Mouse (Mus musculus) hindbrain, embryonic 11.5 days (tissue): ENCODE measurements around the gene Ets1. TPM values are rescaled to one million over a fixed set of nuclear protein-coding genes. Genes with fewer than 3 reads are reported as not detected.

Experiments
- ATAC-seq: fragments of 200-750 bp; cut with Nextera tagmentation; 2 replicates; pipeline ENCODE4 v1.8.0; 2017; ENCODE audit warnings: mild to moderate bottlenecking, moderate TSS enrichment, moderate library complexity; ENCODE audit not compliant: low FRiP score
- DNase-seq: peaks from one replicate; pipeline ENCODE4 v3.0.0-alpha.2; 2015; ENCODE audit warnings: low spot score
- H3K27ac ChIP-seq: fragments of 300-500 bp; sonication (generic); 2 replicates; pipeline ENCODE4 v1.5.1; 2014; ENCODE audit warnings: mild to moderate bottlenecking, low read depth, low read length
- H3K27me3 ChIP-seq: fragments of 300-500 bp; sonication (generic); 2 replicates; pipeline ENCODE4 v1.6.1; 2014; ENCODE audit warnings: mild to moderate bottlenecking, low read length, moderate library complexity, mixed read lengths; ENCODE audit not compliant: control insufficient read depth, insufficient read depth
- H3K36me3 ChIP-seq: fragments of 300-500 bp; sonication (generic); 2 replicates; pipeline ENCODE4 v1.6.1; 2014; ENCODE audit warnings: mild to moderate bottlenecking, low read length, moderate library complexity, mixed read lengths; ENCODE audit not compliant: control insufficient read depth, insufficient read depth
- H3K4me1 ChIP-seq: fragments of 300-500 bp; sonication (generic); replicated peaks from 2 replicates; pipeline ENCODE4 v1.6.1; 2014; ENCODE audit warnings: low read length, mixed read lengths; ENCODE audit not compliant: control insufficient read depth, insufficient read depth
- H3K4me2 ChIP-seq: fragments of 300-500 bp; sonication (generic); replicated peaks from 2 replicates; pipeline ENCODE4 v1.6.1; 2014; ENCODE audit warnings: mild to moderate bottlenecking, low read depth, low read length
- H3K4me3 ChIP-seq: fragments of 300-500 bp; sonication (generic); 2 replicates; pipeline ENCODE4 v1.5.1; 2014; ENCODE audit warnings: low read depth, low read length
- H3K9ac ChIP-seq: fragments of 300-500 bp; sonication (generic); 2 replicates; pipeline ENCODE4 v1.6.1; 2014; ENCODE audit warnings: low read depth, low read length
- H3K9me3 ChIP-seq: fragments of 300-500 bp; sonication (generic); 2 replicates; pipeline ENCODE4 v1.6.1; 2016; ENCODE audit warnings: low read length; ENCODE audit not compliant: control insufficient read depth
- WGBS: fragments of 180-500 bp; shearing (Covaris S2); extraction: QIAGEN DNeasy Blood & Tissue Kit; methylation state at CpG from one replicate; pipeline ENCODE4 v1.1.7; 2014; 5-methylcytosine and 5-hydroxymethylcytosine counted together
- polyA plus RNA-seq: library from polyadenylated mRNA; unstranded; fragments of >200 nt; fragmentation: Nextera tagmentation; extraction: Ambion mirVana; gene quantifications from 2 replicates; pipeline ENCODE4 v1.2.1, GENCODE M21; 2014

Gene Ets1
- polyA plus RNA-seq, 1 experiment from 2014 or later = 24.3 TPM

- Histone ChIP-seq H3K9ac (no peak overlapping the region), H3K4me1 (no peaks in the 10 kb centered on the region), H3K36me3 (no peaks in the 10 kb centered on the region), H3K4me3 (no peak overlapping the region), H3K4me2 (no peak overlapping the region), H3K27ac (no peak overlapping the region), H3K9me3 (no peaks in the 10 kb centered on the region), H3K27me3 (no peaks in the 10 kb centered on the region)
- WGBS = 75% methylated on average over 1 of the region's 1 CpGs
- DNase-seq (no peak), ATAC-seq (no peak)
These were observed 142.8 kb downstream of the Ets1 start for GRCm38 (mm10) chr9:32778866-32779265.

- Histone ChIP-seq H3K36me3 (no peaks in the 10 kb centered on the region), H3K9me3 (no peaks in the 10 kb centered on the region), H3K4me3 (no peak overlapping the region), H3K27ac (no peak overlapping the region), H3K4me1 (no peaks in the 10 kb centered on the region), H3K27me3 (no peaks in the 10 kb centered on the region), H3K9ac (no peak overlapping the region), H3K4me2 (no peak overlapping the region)
- no peak for DNase-seq
- WGBS = 86% methylated on average over 8 of the region's 8 CpGs
- ATAC-seq = no peak
These were observed 146.5 kb downstream of the Ets1 start for GRCm38 (mm10) chr9:32782391-32783092.

- H3K9me3 ChIP-seq = no peaks in the 10 kb centered on the region
- H3K4me2 ChIP-seq = no peak overlapping the region
- H3K27me3 ChIP-seq = no peaks in the 10 kb centered on the region
- H3K27ac ChIP-seq = no peak overlapping the region
- H3K4me3 ChIP-seq = no peak overlapping the region
- ATAC-seq (no peak), DNase-seq (no peak)
- H3K9ac ChIP-seq = no peak overlapping the region
- WGBS = 83% methylated on average over 7 of the region's 7 CpGs
- H3K36me3 ChIP-seq = no peaks in the 10 kb centered on the region
- no peaks in the 10 kb centered on the region; the same call in 1 of the 2 replicates for H3K4me1 ChIP-seq
These were observed 151.1 kb downstream of the Ets1 start for GRCm38 (mm10) chr9:32787091-32787490.

- Histone ChIP-seq H3K4me3 (no peak overlapping the region), H3K9me3 (no peaks in the 10 kb centered on the region), H3K27me3 (no peaks in the 10 kb centered on the region), H3K4me2 (no peak overlapping the region), H3K36me3 (no peaks in the 10 kb centered on the region), H3K9ac (no peak overlapping the region), H3K4me1 (no peaks in the 10 kb centered on the region; the same call in 1 of the 2 replicates), H3K27ac (no peak overlapping the region)
- DNase-seq = peak; percentile 17
- 25% methylated on average over 1 of the region's 1 CpGs for WGBS
- no peak for ATAC-seq
These were observed 151.6 kb downstream of the Ets1 start for GRCm38 (mm10) chr9:32787615-32788014.

GRCm38 (mm10) chr9:32789306-32789705, 153.3 kb downstream of the Ets1 start:
- H3K9me3 ChIP-seq = no peaks in the 10 kb centered on the region
- no peak for DNase-seq
- H3K27me3 ChIP-seq = no peaks in the 10 kb centered on the region
- no peaks in the 10 kb centered on the region for H3K36me3 ChIP-seq
- WGBS = 54% methylated on average over 7 of the region's 7 CpGs
- H3K9ac ChIP-seq = no peak overlapping the region
- no peaks in the 10 kb centered on the region; the same call in 1 of the 2 replicates for H3K4me1 ChIP-seq
- H3K27ac ChIP-seq = no peak overlapping the region
- no peak overlapping the region for H3K4me2 ChIP-seq
- no peak overlapping the region for H3K4me3 ChIP-seq
- ATAC-seq = no peak

GRCm38 (mm10) chr9:32791699-32792098, 155.7 kb downstream of the Ets1 start:
- no peaks in the 10 kb centered on the region; the same call in 1 of the 2 replicates for H3K4me1 ChIP-seq
- no peak overlapping the region for H3K4me2 ChIP-seq
- 69% methylated on average over 6 of the region's 6 CpGs for WGBS
- H3K9me3 ChIP-seq = no peaks in the 10 kb centered on the region
- ATAC-seq = no peak
- no peak overlapping the region for H3K4me3 ChIP-seq
- H3K27me3 ChIP-seq = no peaks in the 10 kb centered on the region
- H3K27ac ChIP-seq = no peak overlapping the region
- DNase-seq = peak; percentile 8
- H3K36me3 ChIP-seq = no peaks in the 10 kb centered on the region
- no peak overlapping the region for H3K9ac ChIP-seq

GRCm38 (mm10) chr9:32798171-32798570, 162.2 kb downstream of the Ets1 start:
- Histone ChIP-seq H3K9ac (no peak overlapping the region), H3K4me1 (no peaks in the 10 kb centered on the region), H3K9me3 (no peaks in the 10 kb centered on the region), H3K4me2 (no peak overlapping the region), H3K27ac (no peak overlapping the region), H3K27me3 (no peaks in the 10 kb centered on the region), H3K4me3 (no peak overlapping the region), H3K36me3 (no peaks in the 10 kb centered on the region)
- no peak for ATAC-seq
- 86% methylated on average over 1 of the region's 1 CpGs for WGBS
- DNase-seq = no peak

- 85% methylated on average over 4 of the region's 4 CpGs for WGBS
- no peak overlapping the region for H3K4me3 ChIP-seq
- H3K4me2 ChIP-seq = no peak overlapping the region
- no peak overlapping the region for H3K27ac ChIP-seq
- DNase-seq (no peak), ATAC-seq (no peak)
- H3K27me3 ChIP-seq = no peaks in the 10 kb centered on the region
- H3K4me1 ChIP-seq = no peaks in the 10 kb centered on the region
- H3K9ac ChIP-seq = no peak overlapping the region
- H3K9me3 ChIP-seq = no peaks in the 10 kb centered on the region
- H3K36me3 ChIP-seq = no peaks in the 10 kb centered on the region
These were observed 170.1 kb downstream of the Ets1 start for GRCm38 (mm10) chr9:32806106-32806505.
